Mouse (Mus musculus) spleen, postnatal 36 days (tissue): ENCODE results near the gene Herc4.
A peak's percentile ranks its signal among the peaks of the same experiment; 100 is the strongest.

Experiments used
- DNase-seq, 2 experiments: peaks; one replicate each; pipeline ENCODE4 v3.0.0; 2022; ENCODE audit warnings: low spot score in 2 of 2, mixed read lengths in 1 of 2

The Herc4 gene

DNA sequence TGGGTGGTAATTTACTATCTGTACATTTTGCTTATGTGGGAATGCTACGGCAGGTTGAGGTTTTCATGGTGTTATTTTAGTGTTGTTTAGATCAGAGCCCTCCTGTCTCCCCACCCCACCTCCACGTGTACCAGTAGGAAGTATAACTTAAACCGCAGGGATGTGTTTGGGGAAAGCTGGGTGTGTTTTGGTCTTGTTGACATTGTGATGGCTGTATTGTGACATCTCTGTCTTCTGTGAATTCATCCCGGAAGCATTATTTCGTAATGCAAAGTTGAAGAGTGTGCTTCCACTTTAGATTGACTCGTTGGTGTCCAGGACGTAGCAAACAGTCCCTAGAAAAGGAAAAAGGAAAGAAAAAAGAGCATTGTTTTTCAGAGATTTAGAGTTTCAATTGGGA is 3.8 kb downstream of the Herc4 start:
- no peak for DNase-seq

DNA sequence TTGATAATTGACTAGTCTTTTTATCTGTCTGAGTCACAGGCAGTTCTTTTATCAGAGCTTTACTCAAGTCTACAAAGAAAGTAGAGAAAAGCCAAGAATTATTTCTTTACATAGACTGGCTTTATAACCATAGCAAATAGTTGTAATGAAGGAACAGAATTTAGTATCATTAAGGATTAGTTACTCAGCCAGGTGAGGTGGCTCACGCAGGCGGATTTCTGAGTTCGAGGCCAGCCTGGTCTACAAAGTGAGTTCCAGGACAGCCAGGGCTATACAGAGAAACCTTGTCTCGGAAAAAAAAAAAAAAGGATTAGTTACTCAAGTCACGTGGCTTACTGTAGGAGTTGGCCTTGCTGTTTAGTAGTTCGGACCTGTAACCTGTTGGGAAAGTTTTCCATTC is 4.8 kb downstream of the Herc4 start:
- no peak for DNase-seq

- no peak for DNase-seq
Measured at GRCm38 (mm10) chr10:63258696-63259095, 15.1 kb downstream of the Herc4 start.

GRCm38 (mm10) chr10:63259340-63259739 is 15.7 kb downstream of the Herc4 start:
- DNase-seq, result peak; percentile 34 to 52

DNA sequence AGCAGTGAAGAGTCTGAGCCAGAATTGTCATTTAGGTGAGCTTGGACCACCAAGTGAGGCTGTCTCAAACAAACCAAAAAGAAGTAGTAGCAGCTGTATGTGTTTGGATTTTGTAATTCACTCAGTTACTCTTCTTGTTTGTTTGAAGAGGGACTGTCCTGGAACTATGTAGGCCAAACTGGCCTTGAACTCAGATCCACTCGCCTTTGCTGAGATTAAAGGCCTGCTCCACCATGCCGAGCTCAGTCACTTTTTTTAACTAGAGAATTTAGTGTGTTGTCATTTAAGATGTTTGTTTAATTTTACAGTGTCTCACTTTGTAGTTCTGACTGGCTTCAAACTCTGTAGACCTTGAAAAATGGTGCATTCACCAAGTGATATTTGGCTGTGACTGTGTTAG is 24.3 kb downstream of the Herc4 start:
- DNase-seq, result no peak

- DNase-seq, result peak in 1 of 2 experiments; percentile 12
Measured at GRCm38 (mm10) chr10:63272401-63272800, 28.8 kb downstream of the Herc4 start.

DNA sequence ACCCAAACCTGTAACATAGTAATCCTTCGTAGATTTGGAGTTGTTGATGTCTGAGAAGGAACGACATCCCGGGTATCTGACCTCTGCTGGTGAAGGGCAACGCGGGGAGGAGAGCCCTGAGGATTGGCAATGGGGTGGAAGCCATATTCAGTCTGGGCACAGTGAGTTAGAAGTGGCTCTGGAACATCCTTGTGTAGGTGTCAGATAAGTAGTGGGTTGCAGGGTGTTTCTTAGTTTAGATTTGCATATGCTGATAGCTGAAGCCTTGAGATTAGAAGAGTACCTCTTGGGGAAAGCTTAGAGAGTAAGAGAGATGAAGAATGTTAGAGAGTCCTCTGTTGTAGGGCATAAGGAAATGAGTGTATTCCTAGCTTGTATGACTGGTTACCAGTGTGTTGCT is 29.3 kb downstream of the Herc4 start:
- DNase-seq, result peak in 1 of 2 experiments; percentile 15

DNA sequence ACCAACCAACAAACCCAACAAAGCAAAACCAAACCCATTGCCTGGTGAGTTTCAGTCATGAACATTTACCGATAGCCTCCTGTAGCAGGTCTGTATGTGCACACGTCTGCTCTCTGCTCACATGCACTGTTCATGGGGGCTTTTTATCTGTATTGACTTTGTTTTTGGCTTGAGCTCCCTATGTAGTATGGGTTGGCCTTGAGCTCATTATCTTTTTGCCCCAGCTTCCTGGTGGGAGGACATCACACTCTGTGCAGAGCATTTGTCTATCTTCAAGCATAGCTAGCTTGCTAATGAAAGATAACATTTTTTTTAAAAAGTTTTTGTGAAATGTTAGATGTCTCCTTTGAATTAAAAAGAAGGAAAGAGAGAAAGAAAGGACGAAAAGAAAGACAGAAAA is 33.4 kb downstream of the Herc4 start:
- peak; percentile 23 to 57 for DNase-seq

DNA sequence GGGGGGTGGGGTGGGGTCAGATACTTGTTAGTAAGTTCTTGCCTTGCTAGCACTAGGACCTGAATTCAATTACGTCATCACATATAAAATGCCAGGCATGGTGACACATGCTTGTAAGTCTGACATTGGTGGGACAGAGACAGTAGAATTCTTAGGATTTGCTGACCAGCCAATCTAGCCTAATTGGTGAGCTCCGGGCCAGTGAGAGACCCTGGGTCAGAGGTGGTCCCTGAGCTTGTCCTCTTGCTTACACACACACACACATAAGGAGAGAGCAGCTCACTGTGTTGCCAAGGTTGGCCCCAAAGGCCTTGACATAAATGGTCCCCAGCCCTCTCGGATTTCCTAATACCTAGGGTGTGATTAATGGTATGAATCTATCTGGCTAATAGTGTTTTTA is 36.2 kb downstream of the Herc4 start:
- DNase-seq, result no peak

DNA sequence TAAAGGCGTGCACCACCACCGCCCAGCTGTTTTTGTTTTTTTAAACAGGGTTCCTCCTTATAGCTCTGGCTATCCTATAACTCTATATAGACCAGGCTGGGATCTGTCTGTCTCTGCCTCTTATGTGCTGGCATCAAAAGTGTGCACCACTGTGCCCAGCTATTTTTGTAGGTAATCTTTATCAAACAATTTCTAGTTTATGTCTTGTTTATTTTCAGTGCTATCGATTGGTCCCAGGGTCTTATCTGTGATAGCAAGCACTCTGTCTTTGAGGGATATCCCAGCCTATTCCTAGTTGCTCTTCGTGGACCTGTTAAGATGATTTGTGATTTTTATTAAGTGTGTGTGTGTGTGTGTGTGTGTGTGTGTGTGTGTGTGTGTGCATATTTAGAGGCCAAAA is 38.8 kb downstream of the Herc4 start:
- no peak for DNase-seq

GRCm38 (mm10) chr10:63282846-63283245 is 39.2 kb downstream of the Herc4 start:
- DNase-seq, result no peak

DNA sequence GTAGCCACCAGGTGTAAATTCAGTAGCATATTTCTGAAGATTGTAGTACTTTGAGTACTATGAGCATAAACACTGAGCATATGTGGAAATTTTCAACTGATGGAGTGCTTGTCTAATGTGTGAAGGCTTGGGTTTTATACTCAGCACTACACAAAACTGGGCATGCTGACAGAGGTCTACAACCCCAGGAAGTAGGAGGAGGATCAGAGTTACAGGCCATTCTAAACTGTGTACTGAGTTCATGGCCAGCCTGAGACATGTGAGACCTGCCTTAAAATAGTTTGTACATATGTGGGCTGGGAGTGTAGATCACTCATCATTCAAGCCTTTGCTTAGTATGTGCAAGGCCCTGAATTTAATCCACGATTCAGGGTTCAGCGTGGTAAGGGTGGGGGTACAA is 58.7 kb downstream of the Herc4 start:
- no peak for DNase-seq

- peak; percentile 74 to 79 for DNase-seq
Measured at GRCm38 (mm10) chr10:63308582-63309366, 65.2 kb downstream of the Herc4 start.

- no peak for DNase-seq
Measured at GRCm38 (mm10) chr10:63313726-63314125, 70.1 kb downstream of the Herc4 start.

- DNase-seq, result no peak
Measured at GRCm38 (mm10) chr10:63327091-63327490, 83.5 kb downstream of the Herc4 start.

DNA sequence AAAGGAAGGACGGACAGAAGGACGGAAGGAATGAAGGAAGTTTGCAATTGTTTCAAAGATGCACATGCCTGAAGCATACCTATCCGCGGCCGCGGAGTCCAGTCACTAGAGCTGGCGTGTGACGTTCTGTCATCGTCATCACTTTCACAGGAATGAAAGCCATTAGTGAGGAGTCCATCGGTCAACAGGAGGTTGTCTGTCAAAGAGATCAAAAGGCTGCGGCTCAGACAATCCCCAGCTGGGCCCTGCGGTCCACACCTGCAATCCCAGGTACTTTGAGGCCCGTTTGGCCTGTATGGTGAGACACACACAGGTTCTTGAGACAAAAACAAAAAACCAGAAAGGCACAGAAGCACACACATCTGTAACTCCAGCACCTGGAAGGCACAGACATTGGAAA is 93.3 kb downstream of the Herc4 start:
- no peak for DNase-seq

DNA sequence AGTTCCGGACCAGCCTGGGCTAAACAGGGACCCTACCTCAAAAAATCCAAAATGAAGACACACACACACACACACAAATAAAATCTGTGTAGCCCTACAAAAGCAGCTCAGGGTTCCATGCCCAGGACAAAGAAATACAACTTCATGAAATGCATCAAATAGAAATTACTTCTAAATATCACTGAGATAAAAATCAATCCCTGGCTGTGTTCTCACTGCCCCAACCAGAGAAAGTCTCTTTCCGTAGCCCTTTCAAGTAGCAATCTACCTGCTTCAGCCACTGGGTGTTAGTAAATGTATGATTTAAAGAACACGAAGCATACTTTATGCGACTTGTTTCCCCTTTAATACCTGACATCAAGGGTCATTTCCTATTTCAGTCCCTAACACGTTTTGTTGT is 93.7 kb downstream of the Herc4 start:
- no peak for DNase-seq

- peak; percentile 53 to 64 for DNase-seq
Measured at GRCm38 (mm10) chr10:63337951-63338836, 94.6 kb downstream of the Herc4 start.

DNA sequence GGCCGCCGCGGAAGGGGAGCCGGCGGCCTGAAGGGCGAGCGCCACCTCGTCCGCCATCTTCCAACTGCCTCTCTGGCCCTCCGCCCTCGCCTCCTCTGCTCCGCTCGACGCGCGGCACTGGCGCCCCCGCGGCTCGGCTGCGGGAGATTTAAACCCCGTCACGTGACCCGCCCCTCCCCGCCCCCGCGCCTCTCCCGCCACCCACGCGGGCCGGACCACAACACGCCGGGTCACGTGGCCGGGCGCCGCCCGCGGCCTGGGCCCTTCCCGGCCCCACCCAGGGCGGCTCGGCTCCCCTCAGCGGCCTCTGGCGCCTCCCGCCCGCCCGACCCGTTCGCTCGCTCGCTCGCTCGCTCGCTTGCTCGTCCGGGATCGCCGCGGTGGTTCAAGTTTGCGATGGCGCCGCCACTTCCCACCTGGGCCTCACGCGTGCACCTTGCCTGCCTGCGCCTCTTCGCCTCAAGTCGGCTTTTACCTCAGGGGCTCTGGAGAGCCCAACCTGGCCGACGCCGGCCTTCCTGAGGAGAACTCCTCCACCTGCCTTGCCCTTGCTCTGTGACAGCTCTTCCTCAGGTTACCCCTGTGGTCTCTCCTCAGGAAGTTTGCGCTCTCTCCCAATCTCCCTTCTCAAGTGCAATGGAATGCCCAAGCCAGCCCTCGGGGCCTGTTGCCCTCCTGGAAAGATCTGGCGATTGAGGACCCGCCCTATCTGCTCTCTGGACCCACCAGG is 95.5 kb downstream of the Herc4 start:
- peak; percentile 91 to 92 for DNase-seq

- DNase-seq, result no peak
Measured at GRCm38 (mm10) chr10:63341351-63341750, 97.7 kb downstream of the Herc4 start.

DNA sequence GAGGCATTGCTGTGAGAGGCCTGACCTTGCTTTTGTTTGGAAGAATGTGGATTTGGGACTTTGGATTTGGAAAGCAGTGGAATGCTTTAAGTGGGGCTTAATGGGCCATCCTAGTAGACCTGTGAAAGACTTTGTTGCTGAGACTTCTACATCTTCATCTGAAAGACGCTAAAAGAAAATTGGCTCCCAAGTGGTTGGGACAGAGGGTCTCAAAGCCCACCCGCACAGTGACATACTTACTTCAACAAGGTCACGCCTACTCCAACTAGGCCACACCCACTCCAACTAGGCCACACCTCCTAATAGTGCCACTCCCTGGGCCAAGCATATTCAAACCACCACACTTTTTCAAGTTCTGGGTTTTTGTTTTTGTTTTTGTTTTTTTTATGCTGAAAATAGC is 101.1 kb downstream of the Herc4 start:
- DNase-seq, result no peak

- DNase-seq, result no peak
Measured at GRCm38 (mm10) chr10:63348291-63348690, 104.7 kb downstream of the Herc4 start.
